Mouse (Mus musculus) regulatory T cell (primary cell): ENCODE measurements around the gene Lyg2.

ENCODE experiments used
- in situ Hi-C: fragments of 300-600 bp; cut with MboI, MseI; formaldehyde crosslinking; loops from one replicate; pipeline ENCODE4 v1.15.1; 2025; ENCODE audit warnings: high pct_unique_total_duplicates

The Lyg2 gene

DNA sequence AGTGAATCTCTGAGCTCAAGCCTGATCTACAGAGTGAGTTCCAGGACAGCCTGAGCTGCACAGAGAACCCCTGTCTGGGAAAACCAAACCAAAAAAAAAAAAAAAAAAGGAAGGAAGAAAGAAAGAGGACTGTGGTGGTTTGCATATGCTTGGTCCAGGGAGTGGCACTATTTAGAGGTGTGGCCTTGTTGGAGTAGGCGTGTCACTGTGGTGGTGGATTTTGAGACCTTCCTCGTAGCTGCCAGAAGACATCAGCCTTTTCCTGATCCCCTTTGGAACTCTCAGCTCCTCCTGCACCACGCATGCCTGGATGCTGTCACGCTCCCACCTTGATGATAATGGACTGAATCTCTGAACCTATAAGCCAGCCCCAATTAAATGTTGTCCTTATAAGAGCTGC, 32.9 kb downstream of the Lyg2 start:
- in situ Hi-C loops: no loop called here

DNA sequence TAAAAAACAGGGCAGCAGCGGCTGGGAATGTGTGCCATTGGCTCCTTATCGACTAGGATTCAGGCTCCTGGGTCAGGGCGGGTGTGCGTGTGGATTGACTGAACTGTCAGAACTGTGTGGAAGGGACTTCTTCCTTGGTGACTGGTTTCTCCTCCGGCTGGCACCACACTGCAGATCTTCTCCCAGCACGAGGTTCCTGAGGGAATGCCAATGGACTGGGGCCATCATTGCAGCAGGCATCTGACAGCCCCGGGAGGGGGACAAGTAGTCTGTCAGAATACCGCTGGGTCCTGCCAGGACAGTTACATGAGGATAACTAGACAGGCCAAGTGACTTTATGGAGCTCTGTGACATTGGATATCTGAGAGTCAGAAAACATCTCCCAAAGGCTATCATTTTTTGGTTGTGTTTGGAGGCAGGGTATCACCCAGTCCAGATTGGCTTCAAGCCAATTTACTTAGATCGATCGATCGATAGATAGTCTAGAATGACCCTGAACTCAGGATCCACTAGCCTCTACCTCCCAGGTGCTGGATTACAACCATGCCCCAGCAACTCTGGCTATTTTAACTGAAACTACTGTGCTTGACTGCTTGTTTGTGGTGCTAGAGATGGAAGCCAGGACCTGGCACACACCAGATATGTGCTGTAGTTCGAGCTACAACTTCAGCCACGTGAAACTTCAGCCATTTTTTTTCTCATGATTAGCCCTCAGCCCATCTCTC, 38.4 kb downstream of the Lyg2 start:
- in situ Hi-C loops: loop anchor here (10.0 kb wide), 1 partner anchor 453 kb away; no protein-coding TSS in a partner anchor

DNA sequence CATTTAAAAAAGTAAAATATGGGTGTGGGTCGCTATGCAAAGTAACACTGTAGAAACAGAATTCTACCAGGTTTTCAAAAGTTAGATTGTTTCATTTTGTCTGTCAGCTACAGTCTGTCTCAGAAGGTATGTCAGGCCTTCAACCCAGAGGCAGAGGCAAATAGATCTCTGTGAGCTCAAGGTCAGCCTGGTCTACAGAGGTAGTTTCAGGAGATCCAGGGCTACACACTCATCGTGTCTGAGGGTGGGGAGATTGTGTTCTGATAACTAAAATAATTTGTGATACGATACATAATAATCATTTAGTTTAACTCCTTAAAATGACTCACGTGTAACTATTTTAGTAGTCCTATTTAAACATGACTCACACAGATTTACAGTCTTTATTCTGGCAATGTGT, 43.1 kb downstream of the Lyg2 start:
- in situ Hi-C loops: loop anchor here (10.0 kb wide), 1 partner anchor 448 kb away; no protein-coding TSS in a partner anchor

DNA sequence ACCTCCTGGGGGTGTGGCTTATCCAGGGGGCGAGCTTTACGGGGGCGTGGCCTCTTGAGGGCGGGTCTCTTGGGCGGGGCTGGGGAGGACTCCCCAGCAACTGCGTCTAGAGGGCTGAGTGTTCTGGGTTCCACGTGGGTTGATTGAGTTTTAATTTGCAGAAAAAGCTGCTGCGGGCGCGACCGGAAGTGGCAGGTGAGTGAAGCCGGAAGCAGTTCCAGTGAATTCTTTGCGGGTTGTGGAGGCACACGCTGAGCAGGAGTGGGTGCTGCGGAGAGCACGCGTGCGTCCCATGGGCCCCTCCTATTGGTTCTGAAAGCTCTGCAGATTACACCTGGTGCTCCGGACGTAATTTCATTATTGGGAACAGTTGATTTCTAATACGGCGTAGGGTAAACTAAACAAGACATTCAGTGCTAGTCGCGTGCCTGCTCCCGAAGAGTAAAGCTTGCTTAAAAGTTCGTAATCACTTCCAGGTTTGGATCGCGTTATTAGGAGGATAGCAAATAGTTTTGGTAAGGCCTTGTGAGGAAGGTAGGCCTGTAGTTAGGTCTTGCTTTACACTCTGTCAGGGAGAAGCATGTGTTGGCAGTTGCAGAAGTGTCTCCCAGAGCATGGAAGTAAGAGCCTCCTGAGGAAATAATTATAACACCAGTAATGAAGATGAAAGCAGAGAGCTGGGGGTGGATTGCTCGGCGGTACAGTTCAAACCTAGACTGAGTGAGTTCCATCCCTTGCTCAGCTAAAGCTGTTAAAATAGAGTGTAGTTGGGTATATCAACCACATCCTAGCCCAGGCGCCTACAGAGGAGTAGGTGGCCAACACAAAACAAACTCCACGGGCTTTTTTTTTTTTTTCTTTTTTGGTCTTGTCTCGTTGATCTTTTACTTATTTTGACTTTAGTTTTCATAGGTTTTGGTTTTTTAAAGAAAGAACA, 43.9 kb downstream of the Lyg2 start:
- in situ Hi-C loops: loop anchor here (10.0 kb wide), 1 partner anchor 448 kb away; no protein-coding TSS in a partner anchor

DNA sequence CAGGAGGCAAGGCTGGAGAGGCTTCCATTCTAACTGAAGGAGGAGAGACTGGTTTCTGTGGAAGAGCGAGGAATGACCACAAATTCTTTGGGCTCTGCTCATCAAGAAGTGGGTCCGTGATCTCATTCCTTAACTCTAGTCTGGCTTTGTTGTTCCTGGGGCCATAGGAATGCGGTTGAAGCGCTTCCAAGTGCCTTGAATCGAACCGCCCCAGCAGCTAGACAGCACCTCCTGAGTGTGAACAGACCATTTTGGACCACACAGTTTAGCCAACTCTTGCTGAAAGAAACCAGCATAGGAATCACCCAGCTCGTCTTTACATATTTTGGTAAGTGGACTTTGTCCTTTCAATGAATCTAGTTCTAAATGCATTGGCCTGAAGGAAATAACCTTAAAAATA, 44.6 kb downstream of the Lyg2 start, which contains the start of gene Lipt1:
Gene Lipt1 (plus strand): TSS at position 35 of the 400 bp plus-strand sequence.
- in situ Hi-C loops: loop anchor here (10.0 kb wide), 1 partner anchor 447 kb away; no protein-coding TSS in a partner anchor

DNA sequence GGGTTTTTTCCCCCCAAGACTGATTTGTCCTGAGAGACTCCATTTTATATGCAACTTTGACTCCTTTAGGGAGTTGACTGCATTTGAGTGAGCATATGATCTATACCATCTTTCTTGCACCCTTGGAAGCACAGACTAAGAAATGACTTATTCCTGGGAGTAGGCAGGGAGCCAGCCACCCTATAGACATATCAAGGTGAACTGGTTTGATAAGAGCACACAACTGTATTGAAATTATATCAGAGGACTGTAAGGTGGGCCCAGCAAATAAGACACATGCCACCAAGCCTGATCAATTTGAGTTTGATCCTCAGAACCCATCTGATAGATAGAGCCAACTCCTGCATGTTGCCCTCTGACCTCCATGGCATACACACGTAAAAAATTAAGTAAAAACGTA, 46.9 kb downstream of the Lyg2 start:
- in situ Hi-C loops: loop anchor here (5.0 kb wide), 1 partner anchor 187 kb away; no protein-coding TSS in a partner anchor

DNA sequence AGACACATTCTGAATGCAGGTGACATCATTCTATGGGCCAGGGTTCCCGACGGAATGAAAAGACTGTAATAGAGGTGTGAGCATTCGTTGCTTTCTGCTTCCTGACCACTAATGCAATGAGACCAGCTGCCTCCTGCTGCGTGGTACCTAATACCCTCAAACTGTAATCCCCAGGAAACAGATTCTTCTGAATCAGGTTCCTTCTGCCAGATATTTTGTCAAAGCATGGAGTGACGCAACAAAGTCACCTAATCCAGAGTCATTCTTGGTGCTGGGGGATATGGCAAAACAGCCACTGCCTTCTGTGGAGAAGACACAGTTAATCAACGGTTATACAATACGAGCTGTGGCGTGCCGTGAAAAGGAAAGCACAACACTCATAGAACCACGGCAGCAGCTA, 47.7 kb downstream of the Lyg2 start:
- in situ Hi-C loops: loop anchor here (5.0 kb wide), 1 partner anchor 186 kb away; no protein-coding TSS in a partner anchor

DNA sequence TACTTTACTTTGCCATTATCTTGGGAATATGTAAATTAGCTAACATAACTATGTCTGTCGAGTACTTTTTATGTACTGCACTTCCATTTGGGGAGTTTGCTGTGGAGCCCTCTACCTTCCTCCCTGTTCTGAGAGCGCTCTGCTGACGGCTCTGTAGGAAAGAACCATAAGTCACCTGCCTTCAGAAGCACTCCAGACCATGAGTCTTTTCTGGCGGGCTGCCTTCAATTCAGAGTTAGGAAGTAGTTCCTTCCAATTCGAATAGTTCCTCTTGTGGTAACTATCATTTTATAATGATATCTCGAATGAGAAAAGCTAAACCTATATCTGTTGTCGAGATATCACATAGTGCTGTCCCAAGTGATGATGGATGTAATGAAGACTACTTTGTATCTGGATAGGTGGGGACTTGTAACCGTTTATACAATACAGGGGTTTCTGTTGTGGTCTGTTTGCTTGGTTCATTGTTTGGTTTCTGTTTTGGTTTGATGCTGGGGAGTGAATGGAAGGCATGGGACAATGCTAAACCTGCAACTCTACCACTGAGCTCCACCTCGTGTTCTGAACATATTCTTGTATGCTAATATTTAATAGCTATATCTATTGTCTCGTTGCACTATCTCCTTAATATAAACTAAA, 48.5 kb downstream of the Lyg2 start:
- in situ Hi-C loops: loop anchor here (5.0 kb wide), 1 partner anchor 186 kb away; no protein-coding TSS in a partner anchor

DNA sequence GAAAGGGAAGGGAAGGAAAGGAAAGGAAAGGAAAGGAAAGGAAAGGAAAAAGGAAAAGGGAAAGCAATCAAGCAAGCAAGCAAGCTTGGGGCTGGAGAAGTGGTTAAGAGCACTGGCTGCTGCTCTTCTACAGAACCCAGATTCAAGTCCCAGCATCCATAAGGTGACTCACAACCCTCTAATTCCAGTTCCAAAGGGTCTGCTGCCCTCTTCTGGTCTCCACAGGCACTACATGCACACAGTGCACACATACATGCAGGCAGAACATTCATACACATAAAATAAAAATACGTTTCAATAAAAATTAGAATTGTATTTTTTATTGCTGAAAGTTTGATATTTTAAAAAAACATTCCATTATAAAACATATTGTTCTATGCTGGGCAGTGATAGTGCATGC, 49.2 kb downstream of the Lyg2 start:
- in situ Hi-C loops: loop anchor here (5.0 kb wide), 1 partner anchor 185 kb away; no protein-coding TSS in a partner anchor

DNA sequence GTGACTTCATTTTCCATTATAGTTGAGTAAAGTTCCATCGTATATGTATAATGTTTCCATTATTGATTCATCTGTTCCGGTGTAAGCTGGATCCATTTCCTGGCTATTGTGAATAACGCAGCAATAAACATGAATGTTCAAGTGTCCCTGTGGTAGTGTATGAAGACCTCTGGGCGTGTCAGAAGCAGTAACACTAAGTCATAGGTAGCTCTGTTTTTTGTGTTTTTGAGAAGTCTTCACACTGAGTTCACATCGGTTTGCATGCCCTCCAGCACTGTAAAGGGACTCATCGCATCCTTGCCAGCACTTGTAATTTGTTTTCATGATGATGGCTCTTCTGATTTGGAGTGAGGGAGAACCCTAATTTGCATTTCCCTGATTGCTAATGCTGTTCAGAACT, 50.0 kb downstream of the Lyg2 start, which contains the start of gene Tsga10:
Gene Tsga10 (minus strand): TSS at position 144 of the 400 bp plus-strand sequence.
- in situ Hi-C loops: loop anchor here (5.0 kb wide), 1 partner anchor 184 kb away; no protein-coding TSS in a partner anchor

DNA sequence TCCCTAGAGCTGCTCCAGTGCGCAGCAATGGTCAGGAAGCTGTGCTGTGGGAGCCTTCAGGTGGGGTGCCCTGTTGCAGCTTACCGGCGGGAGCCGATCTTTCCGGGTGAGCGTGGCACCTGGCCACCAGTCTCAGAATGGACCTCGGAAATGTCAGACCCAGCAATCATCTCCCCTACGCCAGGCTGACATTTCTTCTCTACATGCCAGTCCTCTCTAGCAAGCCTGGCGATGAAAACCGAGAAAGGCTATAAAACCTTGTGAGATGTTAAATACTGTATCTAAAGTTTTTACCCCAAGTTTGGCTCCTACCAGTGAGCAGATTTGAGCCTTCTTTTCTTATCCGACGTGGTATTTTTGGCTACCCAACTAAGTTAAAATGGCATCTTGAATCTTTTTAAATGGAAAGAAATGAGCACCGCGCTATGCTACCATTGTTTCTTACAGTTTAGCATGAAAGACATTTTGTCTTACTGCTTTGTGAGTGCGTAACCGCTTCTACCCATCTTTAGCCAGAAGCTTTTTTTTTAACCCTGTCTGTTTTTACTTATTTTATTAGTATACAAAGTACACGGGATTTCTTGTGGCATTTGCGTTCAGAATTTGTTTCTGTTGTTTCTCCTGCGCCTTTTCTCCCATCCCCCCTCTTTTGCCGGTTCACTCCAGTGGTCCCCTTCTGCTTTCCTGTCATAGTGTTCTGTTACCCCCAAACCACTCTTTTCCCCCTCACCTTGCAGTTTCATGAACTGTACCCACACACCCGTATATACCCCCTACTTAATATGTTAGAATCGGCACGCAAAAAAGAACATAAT, 50.7 kb downstream of the Lyg2 start:
- in situ Hi-C loops: loop anchor here (5.0 kb wide), 1 partner anchor 183 kb away; no protein-coding TSS in a partner anchor

DNA sequence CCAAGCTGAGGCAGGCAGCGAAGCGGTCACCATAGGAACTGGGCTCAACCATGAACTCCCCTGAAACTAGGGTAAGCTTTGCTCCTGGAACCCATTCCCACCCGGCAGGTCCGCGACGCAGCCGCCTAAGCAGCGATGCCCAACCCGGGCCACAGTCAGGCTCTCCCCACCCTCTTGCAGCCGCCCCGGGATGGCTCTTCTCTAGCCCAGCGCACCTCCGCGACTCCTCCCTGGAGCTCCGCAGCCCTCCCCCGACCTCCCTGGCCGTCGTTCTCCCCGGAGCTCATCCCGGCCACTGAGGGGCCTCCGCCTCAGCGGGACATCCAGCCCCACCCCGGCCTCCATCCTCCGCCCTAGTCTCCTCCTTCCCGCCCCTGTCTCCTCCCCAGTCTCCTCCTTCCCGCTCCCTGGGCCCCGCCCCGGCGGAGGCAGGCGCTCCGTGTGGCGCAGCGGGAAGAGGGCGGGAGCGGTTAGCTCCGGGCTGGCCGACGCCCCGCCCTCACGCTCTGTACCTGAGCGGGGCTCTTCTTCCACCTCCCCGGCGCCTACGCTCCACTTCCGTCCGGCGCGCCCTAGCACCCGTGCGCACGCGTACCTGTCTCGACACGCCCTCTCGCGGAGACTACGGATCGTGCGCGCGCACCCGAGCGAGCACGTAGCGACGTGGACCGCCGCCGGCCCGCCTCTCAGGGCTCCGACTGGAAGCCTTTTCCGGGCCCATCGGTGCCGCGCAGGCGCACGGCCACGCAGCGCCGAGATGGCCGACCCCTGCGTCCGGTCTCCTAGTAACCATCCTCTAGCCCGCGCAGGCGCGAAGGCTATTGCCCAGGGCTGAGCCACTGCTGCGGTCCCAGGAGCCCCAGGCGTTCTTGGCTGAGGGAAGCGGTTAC, 51.5 kb downstream of the Lyg2 start:
- in situ Hi-C loops: loop anchor here (5.0 kb wide), 1 partner anchor 182 kb away; no protein-coding TSS in a partner anchor
